Mouse (Mus musculus): ENCODE measurements around the gene Tmc3. TPM values are rescaled to one million over a fixed set of nuclear protein-coding genes. Genes with fewer than 3 reads are reported as not detected.

The Tmc3 gene
- polyA plus RNA-seq (2015; fragmentation: Nextera tagmentation; extraction: Ambion mirVana): 0.18 and 0.23 TPM in 2 replicates

DNA sequence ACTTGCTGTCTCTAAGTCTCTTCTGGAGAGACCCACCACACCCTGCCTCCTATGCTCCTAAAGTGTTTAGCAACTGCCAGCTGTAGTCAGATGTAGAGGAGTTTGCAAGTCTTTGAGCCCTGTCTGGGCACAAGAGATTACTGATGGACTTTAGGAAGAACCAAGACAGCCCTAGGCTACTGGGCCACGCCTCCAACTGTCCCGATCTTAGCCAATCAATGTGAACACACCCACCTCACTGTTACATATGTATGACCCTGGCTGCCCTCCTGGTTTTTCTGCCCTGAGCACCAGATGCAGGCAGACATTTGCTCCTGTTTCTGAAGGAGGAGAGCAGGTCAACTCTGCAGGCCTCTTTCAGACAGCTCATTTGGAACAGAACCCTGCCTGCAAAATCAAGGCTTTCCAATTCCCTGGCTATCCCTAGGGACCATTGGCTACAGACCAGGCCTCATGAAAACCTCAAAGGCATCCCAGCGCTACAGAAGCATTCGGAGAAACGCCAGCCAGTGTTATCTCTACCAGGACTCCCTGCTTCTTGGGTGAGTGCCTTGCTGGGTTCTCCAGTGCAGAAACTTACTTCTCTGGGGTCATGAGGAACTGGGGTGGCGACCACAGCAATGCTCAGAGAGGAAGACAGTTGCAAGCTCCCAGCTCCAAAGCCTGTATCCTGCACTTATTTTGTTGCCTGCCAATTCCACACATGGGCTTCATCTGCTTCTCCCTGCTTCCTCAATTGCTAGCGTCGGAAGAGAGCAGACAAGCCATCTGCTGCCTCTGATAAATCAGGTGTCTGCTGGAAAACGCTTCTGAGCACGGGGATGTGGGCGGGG, at the start of gene Tmc3:
Tmc3 (plus strand) TSS at position 289 of the 833 bp plus-strand sequence.
- no peaks in the 10 kb centered on the region for H3K9me3 ChIP-seq (replicated peaks)
- H3K27ac ChIP-seq (replicated peaks): no peak within 1 kb of the TSS
- WGBS (ENCODE audit: insufficient replicate concordance): 19% methylated on average over 11 of the region's 11 CpGs
- H3K27me3 ChIP-seq: no peaks in the 10 kb centered on the region
- H3K9ac ChIP-seq: no peak within 1 kb of the TSS
- no peaks in the 10 kb centered on the region for H3K36me3 ChIP-seq (replicated peaks)
- no peak within 1 kb of the TSS for H3K4me3 ChIP-seq (replicated peaks)
- ATAC-seq (ENCODE audit: insufficient read depth): peak; percentile 75
- H3K4me2 ChIP-seq: no peak within 1 kb of the TSS
- H3K4me1 ChIP-seq (replicated peaks): no peaks in the 10 kb centered on the region; the same call in 1 of the 2 replicates

DNA sequence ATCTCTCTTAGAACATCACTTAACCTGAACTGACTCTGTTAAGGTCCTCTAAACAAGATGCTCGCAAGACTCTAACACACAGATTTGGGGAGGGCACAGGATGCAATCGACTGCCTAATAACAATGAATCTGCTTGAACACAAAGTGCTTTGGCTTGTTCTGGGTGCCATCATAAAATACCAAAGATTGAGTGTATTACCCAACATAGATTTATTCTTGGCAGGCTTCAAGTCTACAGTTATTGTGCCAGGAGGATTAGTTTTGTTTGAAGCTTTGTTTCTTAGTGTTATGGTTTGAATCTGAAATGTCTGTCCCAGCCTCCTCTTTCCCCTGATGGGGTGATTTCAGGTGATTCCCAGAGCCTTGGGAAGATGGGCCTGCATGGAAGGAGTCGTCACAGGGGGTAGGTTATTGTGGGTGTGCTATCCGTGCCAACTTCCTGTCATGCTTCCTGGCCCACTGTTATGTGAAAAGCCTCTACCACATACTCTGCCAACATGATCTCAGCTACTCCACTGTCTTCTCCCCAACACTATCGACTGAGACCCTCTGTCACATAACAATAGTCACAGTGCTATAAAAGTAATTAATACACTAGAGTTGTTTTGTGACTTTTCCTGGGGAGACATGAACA, 43.1 kb upstream of the Tmc3 start:
- H3K4me3 ChIP-seq (replicated peaks): no peak overlapping the region
- no peaks in the 10 kb centered on the region for H3K9me3 ChIP-seq (replicated peaks)
- H3K4me2 ChIP-seq: no peak overlapping the region
- no peak overlapping the region for H3K27ac ChIP-seq (replicated peaks)
- WGBS (ENCODE audit: insufficient replicate concordance): 42% methylated on average over 5 of the region's 5 CpGs
- H3K36me3 ChIP-seq (replicated peaks): no peaks in the 10 kb centered on the region
- no peaks in the 10 kb centered on the region for H3K4me1 ChIP-seq (replicated peaks)
- H3K27me3 ChIP-seq: no peaks in the 10 kb centered on the region
- no peak for ATAC-seq (ENCODE audit: insufficient read depth)
- H3K9ac ChIP-seq: no peak overlapping the region

DNA sequence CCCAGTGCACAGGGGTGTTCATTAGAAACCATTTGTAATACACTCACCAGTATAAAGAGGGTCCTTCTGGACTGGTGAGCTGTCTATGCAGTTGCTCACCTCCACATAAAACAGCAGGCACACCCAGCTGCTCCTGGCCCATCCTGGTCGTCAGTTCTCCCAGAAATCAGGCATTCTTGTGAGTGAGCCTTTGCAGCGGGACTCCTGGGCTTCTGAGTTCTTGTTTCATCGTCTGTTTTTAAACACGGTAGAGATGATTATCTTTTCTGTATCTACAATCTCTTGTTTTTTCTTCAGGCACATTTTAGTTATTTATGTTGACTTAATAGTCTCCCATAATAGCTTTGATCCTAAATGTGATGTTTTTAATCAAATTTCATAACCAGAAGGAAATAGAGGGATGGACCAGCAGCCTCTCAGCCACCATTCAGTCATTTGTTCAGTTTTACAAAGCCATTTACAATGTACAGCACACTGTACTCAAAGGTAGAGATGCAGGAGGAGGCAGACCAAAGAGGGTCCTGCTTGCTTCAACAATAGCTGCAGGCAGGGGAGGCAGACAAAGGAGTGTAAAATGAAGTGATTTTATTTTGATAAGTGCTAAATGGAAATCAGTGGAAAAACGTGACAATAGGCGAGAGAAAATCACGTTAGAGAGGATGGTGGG, 35.9 kb upstream of the Tmc3 start:
- H3K4me1 ChIP-seq (replicated peaks): no peaks in the 10 kb centered on the region
- no peaks in the 10 kb centered on the region for H3K36me3 ChIP-seq (replicated peaks)
- no peak overlapping the region for H3K27ac ChIP-seq (replicated peaks)
- no peak overlapping the region for H3K9ac ChIP-seq
- no peak overlapping the region for H3K4me2 ChIP-seq
- no peak for ATAC-seq (ENCODE audit: insufficient read depth)
- no peaks in the 10 kb centered on the region for H3K9me3 ChIP-seq (replicated peaks)
- WGBS (ENCODE audit: insufficient replicate concordance): 43% methylated on average over 7 of the region's 7 CpGs
- no peaks in the 10 kb centered on the region for H3K27me3 ChIP-seq
- no peak overlapping the region for H3K4me3 ChIP-seq (replicated peaks)

DNA sequence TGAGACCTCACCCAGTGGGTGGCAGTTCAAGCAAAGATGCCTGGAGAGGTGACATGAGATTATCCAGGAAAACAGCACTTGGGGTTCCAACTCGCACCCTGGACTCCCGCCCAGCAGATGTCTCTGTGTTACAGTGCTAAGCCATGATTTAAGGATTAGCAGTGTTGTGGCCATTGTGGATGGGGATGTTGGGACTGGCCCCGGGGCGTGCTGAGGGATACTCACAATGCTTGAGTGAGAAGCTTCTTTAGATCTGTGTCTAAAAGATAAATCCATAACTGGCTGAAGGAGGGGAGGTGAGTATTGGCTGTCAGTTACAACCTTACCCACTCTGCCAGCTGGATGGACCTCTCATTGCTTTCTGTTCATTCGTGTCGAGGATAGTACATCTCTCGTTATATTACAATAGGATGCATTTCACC, 35.4 kb upstream of the Tmc3 start:
- Histone ChIP-seq H3K9ac (no peak overlapping the region), H3K27ac (replicated peaks) (no peak overlapping the region), H3K4me1 (replicated peaks) (no peaks in the 10 kb centered on the region), H3K4me2 (no peak overlapping the region), H3K27me3 (no peaks in the 10 kb centered on the region), H3K4me3 (replicated peaks) (no peak overlapping the region), H3K9me3 (replicated peaks) (no peaks in the 10 kb centered on the region), H3K36me3 (replicated peaks) (no peaks in the 10 kb centered on the region)
- 55% methylated on average over 7 of the region's 7 CpGs for WGBS (ENCODE audit: insufficient replicate concordance)
- no peak for ATAC-seq (ENCODE audit: insufficient read depth)

DNA sequence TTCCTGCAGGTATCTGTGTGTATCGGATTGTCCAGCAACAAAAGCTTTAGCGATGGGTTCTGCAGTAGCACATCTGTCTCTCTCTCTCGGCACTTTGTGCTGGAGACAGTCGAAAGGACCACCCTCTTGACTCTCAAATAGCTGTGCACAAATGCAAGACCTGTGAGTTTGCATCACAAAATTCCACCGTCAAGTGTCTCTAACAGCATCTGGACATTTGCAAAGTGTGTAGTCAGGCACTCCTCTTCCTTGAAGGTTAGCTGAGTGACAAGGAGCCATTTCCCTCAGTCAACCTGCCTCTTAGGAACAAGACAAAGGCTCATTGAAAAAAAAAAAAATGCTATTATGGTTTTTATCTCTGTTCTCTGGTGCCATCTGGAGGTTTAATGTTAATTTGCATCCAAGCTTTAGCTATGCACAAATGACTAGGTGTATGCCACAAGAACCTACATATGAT, 34.7 kb upstream of the Tmc3 start:
- WGBS (ENCODE audit: insufficient replicate concordance): 66% methylated on average over 5 of the region's 5 CpGs
- no peak overlapping the region for H3K4me3 ChIP-seq (replicated peaks)
- no peak overlapping the region for H3K4me2 ChIP-seq
- H3K9me3 ChIP-seq (replicated peaks): no peaks in the 10 kb centered on the region
- ATAC-seq (ENCODE audit: insufficient read depth): no peak
- no peaks in the 10 kb centered on the region for H3K36me3 ChIP-seq (replicated peaks)
- H3K27ac ChIP-seq (replicated peaks): no peak overlapping the region
- H3K27me3 ChIP-seq: no peaks in the 10 kb centered on the region
- no peaks in the 10 kb centered on the region for H3K4me1 ChIP-seq (replicated peaks)
- no peak overlapping the region for H3K9ac ChIP-seq

DNA sequence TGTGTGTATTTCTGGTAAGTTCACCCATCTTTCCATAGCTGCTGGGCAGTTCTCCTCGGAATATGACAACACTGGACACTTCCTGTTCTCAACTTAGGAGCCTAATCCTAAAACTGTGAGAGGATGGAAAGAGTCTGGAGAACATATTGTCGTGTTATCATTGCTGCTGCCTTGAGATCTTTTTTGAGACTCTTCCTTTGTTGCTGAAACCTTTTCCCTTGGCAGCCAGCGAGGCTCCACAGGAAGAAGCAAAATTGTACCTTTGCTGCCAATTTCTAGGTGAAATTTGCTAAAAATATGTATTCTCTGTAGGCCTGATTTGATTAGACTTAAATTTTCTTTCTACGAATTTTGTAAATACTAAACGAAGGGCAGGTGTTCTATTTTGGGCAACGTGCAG, 30.2 kb upstream of the Tmc3 start:
- Histone ChIP-seq H3K27ac (replicated peaks) (no peak overlapping the region), H3K4me3 (replicated peaks) (no peak overlapping the region), H3K4me1 (replicated peaks) (no peaks in the 10 kb centered on the region), H3K36me3 (replicated peaks) (no peaks in the 10 kb centered on the region), H3K9ac (no peak overlapping the region), H3K4me2 (no peak overlapping the region), H3K27me3 (no peaks in the 10 kb centered on the region), H3K9me3 (replicated peaks) (no peaks in the 10 kb centered on the region)
- WGBS (ENCODE audit: insufficient replicate concordance): 46% methylated on average over 6 of the region's 6 CpGs
- ATAC-seq (ENCODE audit: insufficient read depth): no peak

DNA sequence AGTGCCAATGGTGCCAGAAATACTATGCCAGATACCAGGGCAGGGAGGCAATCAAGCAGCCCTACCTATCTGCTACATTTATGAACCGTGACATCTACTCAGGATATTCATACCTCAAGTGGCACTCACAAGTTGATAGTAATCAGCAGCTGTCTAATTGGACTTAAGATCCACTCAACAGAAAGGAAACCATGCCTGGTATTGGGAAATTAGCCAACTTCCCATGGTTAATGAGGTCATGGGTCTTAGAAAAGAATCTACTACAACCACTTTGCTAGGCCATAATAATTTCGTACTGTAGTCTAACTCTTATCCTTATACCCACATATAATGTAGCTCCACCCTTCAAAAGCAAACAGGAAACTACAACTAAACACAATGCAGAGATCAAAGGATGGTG, 28.2 kb upstream of the Tmc3 start:
- no peaks in the 10 kb centered on the region for H3K27me3 ChIP-seq
- no peak overlapping the region for H3K4me3 ChIP-seq (replicated peaks)
- ATAC-seq (ENCODE audit: insufficient read depth): no peak

DNA sequence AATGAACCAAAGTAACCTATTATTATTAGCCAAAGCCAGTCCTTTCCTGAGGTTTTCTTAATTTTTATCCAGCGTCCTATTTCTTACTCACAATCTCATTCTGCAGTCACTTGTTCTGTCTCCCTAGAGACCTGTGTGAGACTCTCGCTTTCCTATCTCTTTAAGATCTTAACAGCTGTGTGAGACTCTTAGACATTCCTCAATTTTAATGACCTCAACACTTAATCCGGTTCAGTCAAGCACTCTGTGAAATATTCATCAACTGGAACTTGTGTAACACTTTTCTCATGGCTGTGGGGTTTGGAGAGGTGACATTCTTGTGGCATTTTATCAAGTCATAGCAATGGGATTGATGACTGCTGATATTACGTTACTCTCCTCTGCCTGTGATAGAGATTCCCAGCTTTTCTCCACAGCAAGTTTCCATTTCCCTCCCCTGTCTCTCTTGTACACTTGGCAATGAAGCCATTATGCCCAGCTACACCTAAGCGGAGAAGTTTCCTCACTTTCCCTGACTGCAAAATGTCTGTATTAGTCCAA, 25.9 kb upstream of the Tmc3 start:
- Histone ChIP-seq H3K4me3 (replicated peaks) (no peak overlapping the region), H3K27me3 (no peaks in the 10 kb centered on the region), H3K4me1 (replicated peaks) (no peaks in the 10 kb centered on the region), H3K4me2 (no peak overlapping the region), H3K9me3 (replicated peaks) (no peaks in the 10 kb centered on the region), H3K36me3 (replicated peaks) (no peaks in the 10 kb centered on the region), H3K27ac (replicated peaks) (no peak overlapping the region), H3K9ac (no peak overlapping the region)
- no peak for ATAC-seq (ENCODE audit: insufficient read depth)
- WGBS (ENCODE audit: insufficient replicate concordance): 61% methylated on average over 5 of the region's 5 CpGs

More for the DNA sequence above, 28.2 kb upstream of the Tmc3 start:
- H3K36me3 ChIP-seq (replicated peaks): no peaks in the 10 kb centered on the region
- H3K9ac ChIP-seq: no peak overlapping the region
- H3K9me3 ChIP-seq (replicated peaks): no peaks in the 10 kb centered on the region
- H3K27ac ChIP-seq (replicated peaks): no peak overlapping the region
- 42% methylated on average over 2 of the region's 2 CpGs for WGBS (ENCODE audit: insufficient replicate concordance)
- H3K4me2 ChIP-seq: no peak overlapping the region
- no peaks in the 10 kb centered on the region for H3K4me1 ChIP-seq (replicated peaks)

DNA sequence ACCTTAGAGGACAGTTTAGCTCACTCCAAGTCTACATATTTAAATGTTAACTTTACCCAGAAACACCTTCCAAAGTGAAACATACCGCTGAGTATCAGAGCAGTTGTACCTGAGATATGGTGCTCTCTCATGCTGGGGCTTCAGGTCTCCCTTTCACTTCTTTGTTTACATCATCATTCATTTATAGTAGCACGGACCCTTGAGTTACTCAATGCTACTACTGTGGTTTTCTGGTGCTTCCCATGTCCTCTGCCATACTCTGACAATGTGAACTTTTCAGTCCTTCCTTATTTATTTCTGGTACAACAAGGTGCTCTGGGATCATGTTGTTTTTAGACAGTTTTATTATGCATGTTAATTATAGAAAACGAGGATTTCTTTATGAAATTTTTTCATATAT, 25.2 kb upstream of the Tmc3 start:
- Histone ChIP-seq H3K27me3 (no peaks in the 10 kb centered on the region), H3K4me1 (replicated peaks) (no peaks in the 10 kb centered on the region), H3K27ac (replicated peaks) (no peak overlapping the region), H3K36me3 (replicated peaks) (no peaks in the 10 kb centered on the region), H3K4me2 (no peak overlapping the region), H3K9ac (no peak overlapping the region), H3K9me3 (replicated peaks) (no peaks in the 10 kb centered on the region), H3K4me3 (replicated peaks) (no peak overlapping the region)
- no peak for ATAC-seq (ENCODE audit: insufficient read depth)
- WGBS (ENCODE audit: insufficient replicate concordance): 51% methylated on average over 3 of the region's 3 CpGs

DNA sequence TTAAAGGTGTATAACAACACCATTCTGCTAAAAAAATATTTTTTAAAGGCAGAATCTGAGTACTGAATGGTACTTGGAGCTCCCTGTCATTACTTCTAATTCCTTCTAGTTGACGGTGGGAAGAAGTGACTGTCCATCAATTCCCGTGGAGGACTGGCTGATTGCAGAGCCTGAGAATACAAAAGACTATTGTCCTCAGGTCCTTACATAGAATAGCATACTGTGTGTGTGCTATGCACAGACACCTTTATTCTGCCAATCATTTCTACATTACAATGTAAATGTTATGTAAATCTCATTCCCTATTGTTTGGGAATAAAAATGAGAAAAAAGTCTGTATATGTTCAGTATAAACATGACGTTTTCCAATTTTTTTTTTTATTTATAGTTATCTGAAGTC, 22.9 kb upstream of the Tmc3 start:
- H3K36me3 ChIP-seq (replicated peaks): no peaks in the 10 kb centered on the region
- no peak overlapping the region for H3K9ac ChIP-seq
- no peak for ATAC-seq (ENCODE audit: insufficient read depth)
- no peak overlapping the region for H3K4me2 ChIP-seq
- H3K4me3 ChIP-seq (replicated peaks): no peak overlapping the region
- no peaks in the 10 kb centered on the region for H3K27me3 ChIP-seq
- H3K9me3 ChIP-seq (replicated peaks): no peaks in the 10 kb centered on the region
- 50% methylated on average over 3 of the region's 3 CpGs for WGBS (ENCODE audit: insufficient replicate concordance)
- H3K27ac ChIP-seq (replicated peaks): no peak overlapping the region
- H3K4me1 ChIP-seq (replicated peaks): no peaks in the 10 kb centered on the region

Measured in liver, embryonic 15.5 days (tissue).